Mouse (Mus musculus) erythroblast, adult 5-6 weeks (primary cell): Measurements from ENCODE around the gene Csrp3. TPM values are rescaled to one million over a fixed set of nuclear protein-coding genes. Genes with fewer than 3 reads are reported as not detected.

Experiments used
- ATAC-seq: replicated peaks from 2 replicates; pipeline ENCODE4 v1.8.0; 2016; ENCODE audit warnings: moderate number of reproducible peaks, mild to moderate bottlenecking, moderate TSS enrichment, inconsistent platforms; ENCODE audit not compliant: poor library complexity, low FRiP score, severe bottlenecking
- total RNA-seq, 2 experiments: library from RNA; stranded (forward) in 1 of 2; stranded (reverse) in 1 of 2; fragments of 150-400 nt in 1 of 2; fragments of 200-764, 138-1000 nt in 1 of 2; gene quantifications; 2 replicates each; pipeline versions ENCODE4 v1.2.3 to v1.2.4; 2015 to 2017; ENCODE audit warnings: low replicate concordance in 2 of 2

Gene Csrp3
- total RNA-seq, 2 experiments from 2014 or later = 3.0 to 11.0 TPM

DNA sequence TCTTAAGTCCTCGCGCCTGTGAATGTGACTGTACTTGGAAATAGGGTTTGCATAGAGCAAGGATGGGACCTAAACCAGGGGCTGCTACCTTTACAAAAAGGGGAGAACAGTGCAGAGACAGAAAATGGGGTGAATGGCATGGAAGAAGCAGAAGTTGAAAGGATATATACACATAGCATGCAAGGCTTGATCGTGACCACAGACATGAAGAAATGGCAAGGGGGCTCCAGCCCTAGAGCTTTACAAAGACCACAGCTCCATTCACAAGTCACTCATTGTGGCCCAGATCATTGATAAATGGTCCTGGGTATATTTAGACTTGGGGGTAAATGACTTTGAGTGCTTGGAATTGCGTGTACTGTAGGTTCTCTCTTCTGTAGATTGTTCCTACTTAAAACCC is 65.4 kb downstream of the Csrp3 start:
- ATAC-seq = no peak

Other genes starting within 250 kb of the Csrp3 start
- gene Mrgprb3, start 204.2 kb downstream of the Csrp3 start, total RNA-seq (2015; ENCODE audit: low replicate concordance) = not detected in 2 replicates
- gene Mrgprb3, start 204.2 kb downstream of the Csrp3 start, total RNA-seq (2017; ENCODE audit: low replicate concordance) = not detected in 2 replicates
- gene Zdhhc13, start 59.0 kb downstream of the Csrp3 start, total RNA-seq (2015; ENCODE audit: low replicate concordance) = 11.7 and 21.1 TPM in 2 replicates
- 6.0 and 10.0 TPM in 2 replicates for gene Zdhhc13, start 59.0 kb downstream of the Csrp3 start, total RNA-seq (2017; ENCODE audit: low replicate concordance)
- 71.3 and 75.9 TPM in 2 replicates for gene E2f8, start 33.6 kb upstream of the Csrp3 start, total RNA-seq (2015; ENCODE audit: low replicate concordance)
- 68.2 and 121 TPM in 2 replicates for gene E2f8, start 33.6 kb upstream of the Csrp3 start, total RNA-seq (2017; ENCODE audit: low replicate concordance)
- gene Nav2, start 60.7 kb upstream of the Csrp3 start, total RNA-seq (2015; ENCODE audit: low replicate concordance) = 1.9 and 5.6 TPM in 2 replicates
- 3.9 and 4.6 TPM in 2 replicates for gene Nav2, start 60.7 kb upstream of the Csrp3 start, total RNA-seq (2017; ENCODE audit: low replicate concordance)